Mouse (Mus musculus): Measurements from ENCODE around the gene Gm11565.
"Not testable (repeated sequence)": the region's sequence is repeated elsewhere in the genome, so short reads cannot be mapped to it uniquely, and the experiment has no call there.

Gm11565 gene

GRCm38 (mm10) chr11:99914451-99914850 lies at the start of gene Gm11565:
TSS of gene Gm11565 (plus strand) at chr11:99914751.
- in situ Hi-C loops (cut with MseI, MboI) = no loop called here

GRCm38 (mm10) chr11:99873089-99873488 lies 41.5 kb upstream of the Gm11565 start, which contains the start of gene Krtap9-1:
TSS of gene Krtap9-1 (plus strand) at chr11:99873389.
- in situ Hi-C loops (cut with MseI, MboI) = not testable (repeated sequence)

GRCm38 (mm10) chr11:99878887-99879286 lies 35.7 kb upstream of the Gm11565 start, which contains the start of gene Gm11567:
TSS of gene Gm11567 (plus strand) at chr11:99879187.
- in situ Hi-C loops (cut with MseI, MboI) = not testable (repeated sequence)

- in situ Hi-C loops (cut with MseI, MboI) = no loop called here
Observed at GRCm38 (mm10) chr11:99907620-99908019, 6.9 kb upstream of the Gm11565 start, which contains the start of gene Krtap31-1. TSS of gene Krtap31-1 (plus strand) at chr11:99907920.

GRCm38 (mm10) chr11:99935991-99936390 lies 21.4 kb downstream of the Gm11565 start, which contains the start of gene Krtap31-2:
TSS of gene Krtap31-2 (plus strand) at chr11:99936291.
- in situ Hi-C loops (cut with MseI, MboI) = no loop called here

GRCm38 (mm10) chr11:99937751-99938264 lies 23.3 kb downstream of the Gm11565 start:
- in situ Hi-C loops (cut with MseI, MboI) = no loop called here

- in situ Hi-C loops (cut with MseI, MboI) = no loop called here
Observed at GRCm38 (mm10) chr11:99948175-99948574, 33.6 kb downstream of the Gm11565 start, which contains the start of gene Krtap9-5. TSS of gene Krtap9-5 (plus strand) at chr11:99948475.

GRCm38 (mm10) chr11:99964213-99964612 lies 49.7 kb downstream of the Gm11565 start:
- in situ Hi-C loops (cut with MseI, MboI) = no loop called here
